Mouse (Mus musculus) cerebellum, adult 9-11 months (tissue): ENCODE measurements around the gene Rpp40.
A peak's percentile ranks its signal among the peaks of the same experiment; 100 is the strongest.

Experiments
- DNase-seq: peaks from one replicate; pipeline ENCODE4 v3.0.0; 2022

Rpp40 gene

DNA sequence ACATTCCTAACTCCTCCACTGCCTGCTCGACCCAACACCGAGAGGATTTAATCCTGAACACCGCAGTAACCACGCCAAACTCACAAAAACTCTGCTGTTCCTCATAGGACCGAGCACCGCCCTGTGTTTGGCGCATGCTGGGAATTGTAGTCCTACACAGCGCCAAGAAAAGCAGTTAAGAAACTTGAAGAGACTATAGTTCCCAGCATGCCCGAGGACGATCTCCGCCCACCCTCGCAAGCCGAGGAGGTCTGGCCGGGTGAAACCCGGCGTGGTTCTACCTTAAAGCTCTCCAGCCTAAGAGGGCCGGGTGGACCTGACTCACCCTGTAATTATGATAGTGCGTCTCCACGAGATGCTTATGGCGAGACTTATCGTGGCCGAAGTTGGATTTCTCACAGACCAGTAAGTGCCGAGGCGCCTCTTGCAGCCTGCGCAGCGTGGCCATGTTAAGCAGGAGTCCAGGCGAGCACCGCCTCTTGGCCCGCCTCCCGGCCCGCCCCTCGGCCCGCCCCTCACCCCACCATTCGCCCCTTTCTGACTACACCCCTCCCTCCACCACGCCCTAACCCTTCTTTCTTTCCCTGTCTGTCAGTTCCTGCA, at the start of gene Rpp40:
Rpp40 (minus strand) TSS at position 481 of the 603 bp plus-strand sequence.
- peak; percentile 92 for DNase-seq

DNA sequence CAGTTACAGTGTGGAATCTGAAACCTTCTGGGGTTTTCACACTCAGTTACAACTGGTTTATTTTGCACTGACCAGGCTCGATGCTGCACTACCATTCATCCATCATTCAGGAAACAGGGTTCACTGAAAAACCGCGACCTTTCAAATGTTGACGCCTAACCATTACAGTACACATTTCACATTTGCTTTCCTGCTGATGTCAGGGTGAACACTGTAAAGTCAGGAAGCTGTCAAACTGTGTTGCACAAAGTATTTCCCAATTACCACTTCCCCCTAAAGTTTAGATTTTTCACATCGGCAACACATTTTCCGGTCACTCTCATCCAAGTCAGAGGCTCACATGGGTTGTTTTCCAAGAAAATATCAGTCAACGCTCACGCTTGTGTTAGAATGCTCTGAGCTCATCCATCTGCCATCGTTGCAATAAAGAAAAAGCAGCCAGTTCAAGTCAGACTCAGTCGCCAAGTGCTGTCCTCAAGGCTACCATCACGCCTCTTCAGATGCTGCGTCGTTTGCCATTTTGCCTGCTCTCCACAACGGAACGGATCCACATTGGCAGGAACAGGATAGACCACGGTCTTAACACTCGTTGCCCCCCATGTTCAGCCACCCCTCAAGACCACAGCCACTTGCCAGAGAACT, 43.8 kb upstream of the Rpp40 start:
- DNase-seq: no peak

DNA sequence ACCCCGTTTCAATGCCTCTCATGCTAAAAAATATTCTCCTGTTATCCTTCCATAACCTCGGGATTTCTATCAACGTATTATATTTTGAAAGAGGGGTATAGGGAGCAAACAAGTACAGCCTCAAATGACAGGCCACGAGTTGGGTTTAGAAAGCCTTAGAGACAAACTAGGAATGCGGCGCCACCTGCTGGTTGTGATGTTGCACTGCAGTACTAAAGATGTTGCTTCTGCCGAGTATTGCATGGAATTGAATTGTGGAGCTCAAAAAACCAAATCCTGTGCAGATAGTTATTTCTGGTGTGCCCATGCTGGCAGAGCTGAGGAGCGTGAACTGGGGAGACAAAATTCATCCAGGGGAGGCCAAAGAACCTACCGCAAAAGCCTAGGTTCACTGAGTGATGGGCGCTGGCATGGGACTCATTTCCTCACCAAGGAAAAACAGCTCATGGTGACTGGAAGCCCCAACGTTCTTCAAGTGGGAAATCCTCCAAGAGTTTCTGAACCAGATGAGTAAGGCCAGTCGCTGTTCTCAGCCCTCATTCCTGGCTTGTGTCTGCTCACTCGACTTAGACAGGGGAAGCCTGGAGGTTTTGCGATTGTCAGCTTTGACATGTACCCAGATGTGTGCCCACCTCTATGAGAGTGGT, 41.3 kb upstream of the Rpp40 start:
- DNase-seq: peak; percentile 58

GRCm38 (mm10) chr13:35946659-35947353, 40.6 kb upstream of the Rpp40 start:
- no peak for DNase-seq

DNA sequence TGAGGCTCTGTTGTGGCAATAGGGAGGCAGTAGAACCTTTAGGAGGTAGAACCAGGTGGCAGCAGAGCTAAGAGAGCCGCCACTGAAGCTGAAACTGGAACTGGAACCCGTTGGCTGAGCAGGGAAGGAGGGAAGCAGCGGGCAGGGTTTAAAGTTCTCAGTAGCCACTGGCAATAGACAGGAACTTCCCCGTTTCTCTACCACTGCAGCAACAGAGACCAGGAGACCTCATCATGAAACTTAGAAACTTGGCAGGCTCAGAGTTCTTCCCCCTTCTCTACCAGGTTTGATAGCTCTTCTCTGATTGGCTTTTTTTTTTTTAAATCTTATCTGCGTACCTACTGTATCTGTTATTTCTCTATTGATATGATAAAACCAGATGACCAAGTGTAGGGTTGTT, 34.8 kb upstream of the Rpp40 start:
- DNase-seq: no peak

DNA sequence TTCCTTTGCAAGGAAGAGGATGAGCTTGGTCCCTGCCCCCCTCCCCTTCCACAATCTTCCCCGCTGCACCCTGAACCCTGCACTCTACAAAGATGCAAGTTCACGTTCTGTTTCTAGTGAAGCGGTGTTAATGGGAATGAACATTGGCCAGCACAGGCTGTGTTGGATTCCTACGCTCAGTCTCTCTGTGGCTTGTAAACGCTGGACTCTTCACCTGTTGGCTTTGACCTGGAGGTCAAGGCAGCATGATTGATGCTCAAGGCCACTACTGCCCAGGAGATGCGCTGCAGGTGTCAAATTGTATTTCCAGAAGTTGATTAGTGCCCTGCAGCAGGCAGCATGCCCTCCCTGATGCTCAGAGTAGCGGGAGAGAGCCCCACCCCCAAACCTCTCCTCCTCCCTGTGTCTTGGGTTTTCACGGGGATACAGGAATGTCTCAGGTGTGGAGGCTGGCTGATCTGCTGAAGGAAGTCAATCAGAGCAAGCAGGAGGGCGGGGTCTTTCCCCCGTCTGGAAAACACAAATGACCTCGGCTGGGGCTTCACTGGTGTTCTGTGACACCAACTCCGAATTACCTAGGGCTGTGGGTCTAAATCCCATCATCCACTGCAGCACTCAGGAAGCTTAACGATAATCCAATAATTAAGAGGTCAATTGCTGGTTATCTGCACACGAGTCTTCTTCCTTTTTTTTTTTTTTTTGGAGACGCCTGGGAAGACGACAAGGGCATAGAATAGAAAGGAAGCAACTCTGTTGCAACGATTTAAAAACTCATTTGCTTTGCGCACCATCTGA, 33.9 kb upstream of the Rpp40 start:
- no peak for DNase-seq

- DNase-seq: no peak
These were observed 31.8 kb upstream of the Rpp40 start for GRCm38 (mm10) chr13:35937991-35938390.

GRCm38 (mm10) chr13:35911476-35911875, 5.3 kb upstream of the Rpp40 start:
- no peak for DNase-seq

DNA sequence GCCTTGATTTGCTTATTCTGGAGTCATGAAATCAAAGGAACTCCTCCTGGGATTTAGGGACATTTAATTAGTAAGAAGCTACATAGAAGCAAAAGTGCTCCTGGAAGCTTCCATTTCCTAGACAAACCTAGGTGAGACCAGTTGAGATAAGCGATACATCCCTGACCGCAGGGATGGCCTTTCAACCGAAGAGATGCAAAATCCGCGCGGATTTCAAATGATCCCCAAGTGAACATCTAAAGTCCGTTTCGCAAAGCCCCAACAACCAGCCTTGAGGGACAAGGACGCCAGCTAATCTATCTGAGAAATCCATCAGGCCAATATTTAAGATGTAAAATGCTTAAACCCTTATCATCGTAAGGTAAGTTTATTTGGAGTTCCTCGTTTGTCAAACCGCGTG, 781 bp downstream of the Rpp40 start:
- no peak for DNase-seq

- no peak for DNase-seq
These were observed 13.3 kb downstream of the Rpp40 start for GRCm38 (mm10) chr13:35892866-35893265.

DNA sequence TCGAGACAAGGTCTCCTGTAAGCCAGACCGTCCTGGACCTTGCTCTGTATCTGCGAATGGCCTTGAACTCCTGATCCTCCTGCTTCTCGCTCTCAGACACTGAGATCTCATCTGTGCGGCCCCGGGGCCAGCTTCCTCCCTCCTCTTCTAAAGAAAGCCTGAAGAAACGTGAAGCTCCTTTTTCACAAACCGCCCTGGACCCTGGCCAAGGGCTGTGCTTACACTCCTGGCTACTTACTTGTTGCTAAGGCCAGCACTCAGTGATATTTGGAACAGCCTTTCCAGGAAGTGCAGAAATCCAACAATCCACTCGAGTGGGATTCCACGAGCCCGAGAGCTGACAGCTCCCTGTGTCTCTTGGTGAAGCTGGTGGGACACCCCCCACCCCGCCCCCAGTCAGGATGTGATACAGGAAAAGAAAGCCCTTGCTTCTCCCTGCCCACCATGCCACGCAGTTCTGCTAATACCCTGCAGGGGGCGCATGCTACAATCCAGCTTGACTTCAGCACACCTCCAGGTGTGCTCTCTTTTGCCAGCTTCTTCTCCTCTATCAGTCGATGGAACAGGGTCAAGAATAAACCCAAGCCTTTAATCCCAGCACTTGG, 19.9 kb downstream of the Rpp40 start:
- DNase-seq: peak; percentile 22

DNA sequence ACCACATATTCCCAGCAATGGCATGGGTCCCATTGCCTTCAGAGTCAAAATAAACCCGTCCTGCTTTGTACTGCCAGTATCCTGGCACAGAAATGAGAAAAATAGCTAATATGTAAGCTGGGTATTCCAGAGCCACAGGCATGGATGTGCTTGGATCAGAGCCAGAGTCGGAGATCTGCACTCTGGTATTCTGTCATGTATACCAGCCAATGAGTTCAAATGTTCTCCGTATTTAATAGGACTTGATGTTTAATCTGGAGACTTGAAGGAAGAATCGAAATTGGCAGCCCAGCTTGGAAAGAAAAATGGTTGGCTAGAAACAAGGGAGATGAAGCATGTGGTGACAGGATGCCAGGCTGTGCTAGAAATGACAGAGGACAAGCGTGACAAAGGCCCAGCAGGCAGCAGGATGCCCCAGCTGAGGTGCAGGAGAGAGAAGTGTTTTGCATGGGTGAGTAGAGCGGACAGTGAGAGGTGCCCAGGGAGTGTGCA, 25.6 kb downstream of the Rpp40 start:
- DNase-seq: no peak

DNA sequence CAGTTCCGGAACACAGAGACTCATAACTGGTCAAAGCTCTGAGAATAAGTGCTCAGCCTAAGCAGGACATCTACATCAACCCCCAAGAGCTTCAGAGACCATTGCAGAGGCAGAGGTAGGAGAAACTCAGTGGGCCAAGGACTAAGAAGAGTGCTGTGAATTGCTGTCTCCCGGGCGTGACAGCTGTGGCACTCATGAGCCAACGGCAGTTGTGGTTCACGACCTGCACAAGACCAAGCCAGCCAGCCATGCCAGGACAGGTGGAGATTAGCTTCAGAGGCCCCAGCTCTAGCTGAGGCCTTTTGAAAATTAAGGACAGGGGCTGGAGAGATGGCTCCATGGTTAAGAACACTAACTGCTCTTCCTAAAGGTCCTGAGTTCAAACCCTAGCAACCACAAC, 26.6 kb downstream of the Rpp40 start:
- DNase-seq: no peak

DNA sequence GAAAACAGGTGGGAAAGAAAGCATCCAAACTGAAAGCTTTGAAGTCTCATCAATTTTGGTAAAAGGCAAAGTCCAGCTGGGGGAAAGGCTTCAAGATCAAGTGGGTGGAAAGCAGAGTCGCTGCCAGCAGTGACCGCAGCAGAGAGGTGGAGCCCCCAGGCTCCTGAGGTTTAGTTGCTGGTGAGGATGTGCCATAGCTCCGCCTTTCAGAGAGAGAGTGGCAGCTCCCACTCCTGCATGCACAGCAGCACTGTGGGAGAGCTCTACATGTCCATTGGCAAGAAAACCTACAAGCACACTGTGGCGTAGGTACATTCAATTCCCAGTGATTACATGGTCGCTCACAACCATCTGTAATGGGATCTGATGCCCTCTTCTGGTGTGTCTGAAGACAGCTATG, 27.1 kb downstream of the Rpp40 start:
- DNase-seq: no peak

DNA sequence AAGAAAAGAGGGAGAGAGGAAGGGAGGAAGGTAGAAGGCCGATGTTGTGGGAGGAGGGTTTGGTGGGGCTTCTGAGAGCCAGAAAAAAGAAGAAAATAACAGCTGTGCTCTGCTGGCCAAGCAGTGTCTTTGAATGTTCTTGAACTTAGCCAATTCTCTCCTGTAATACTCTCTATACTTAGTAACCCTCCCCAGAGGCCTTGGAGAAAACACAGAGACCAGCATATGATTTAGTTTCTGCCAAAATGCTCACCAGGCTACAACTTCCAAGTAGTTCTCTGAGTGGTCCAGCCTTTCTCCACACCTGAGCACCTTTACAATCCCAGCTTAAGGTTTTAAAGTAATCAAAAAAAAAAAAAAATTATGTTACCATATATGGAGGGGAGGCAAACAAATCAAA, 27.9 kb downstream of the Rpp40 start:
- no peak for DNase-seq

DNA sequence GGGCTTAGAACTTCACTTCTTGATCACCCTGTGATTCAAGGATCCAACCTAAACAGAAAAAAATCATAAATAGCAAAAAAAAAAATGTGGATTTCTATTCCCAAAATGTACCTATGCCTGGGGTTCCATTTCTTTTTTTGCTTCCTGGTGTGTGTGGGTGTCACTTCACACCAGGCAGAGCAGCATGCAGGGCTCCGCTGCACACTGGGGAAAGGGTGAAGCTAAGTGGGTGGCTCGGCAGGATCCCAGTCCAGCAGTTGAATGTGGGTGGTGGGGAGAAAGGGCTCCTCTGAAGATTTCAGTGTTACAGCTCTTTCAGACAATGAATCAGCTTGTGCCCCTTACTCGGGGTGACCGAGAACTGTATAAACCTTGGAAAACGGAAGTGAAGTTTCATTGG, 30.8 kb downstream of the Rpp40 start:
- DNase-seq: no peak

GRCm38 (mm10) chr13:35871107-35871506, 35.1 kb downstream of the Rpp40 start:
- no peak for DNase-seq

- DNase-seq: no peak
These were observed 35.5 kb downstream of the Rpp40 start for GRCm38 (mm10) chr13:35870659-35871058.

- peak; percentile 51 for DNase-seq
These were observed 45.2 kb downstream of the Rpp40 start for GRCm38 (mm10) chr13:35860916-35861315.

- DNase-seq: no peak
These were observed 48.7 kb downstream of the Rpp40 start for GRCm38 (mm10) chr13:35857486-35857885.

DNA sequence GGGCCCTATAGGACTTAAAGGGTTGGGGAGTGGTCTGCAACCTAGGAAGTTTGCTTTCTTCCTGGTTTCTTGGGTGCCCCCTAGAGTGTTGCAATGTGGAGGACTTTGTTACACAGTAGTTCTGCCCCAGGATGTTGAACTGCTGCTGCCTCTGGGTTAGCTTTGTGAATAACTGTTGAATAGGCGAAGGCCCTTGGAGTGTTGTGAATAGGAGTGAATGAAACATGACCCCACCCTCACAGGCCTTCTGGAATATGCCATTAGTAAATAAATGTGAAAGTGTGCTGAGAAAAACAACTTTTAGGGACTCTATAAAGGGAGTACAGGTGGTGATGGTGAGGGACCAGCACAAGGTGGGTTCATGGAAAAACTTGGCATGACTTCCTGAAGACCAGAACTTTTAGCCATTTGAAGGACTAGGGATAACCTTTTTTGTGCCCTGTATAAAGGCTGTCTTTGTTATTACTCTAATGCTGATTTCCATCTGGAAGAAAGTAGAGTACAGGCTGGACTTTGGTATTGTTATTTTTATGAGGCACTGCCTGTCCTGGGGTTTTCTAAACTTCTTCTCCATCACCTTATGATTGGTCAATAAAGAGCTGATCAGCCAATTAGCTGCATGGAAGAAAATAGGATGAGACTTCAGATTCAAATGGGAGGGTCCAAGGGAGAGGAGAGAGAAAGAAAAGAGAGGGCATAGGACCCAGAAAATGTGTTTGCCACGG, 53.1 kb downstream of the Rpp40 start:
- no peak for DNase-seq

DNA sequence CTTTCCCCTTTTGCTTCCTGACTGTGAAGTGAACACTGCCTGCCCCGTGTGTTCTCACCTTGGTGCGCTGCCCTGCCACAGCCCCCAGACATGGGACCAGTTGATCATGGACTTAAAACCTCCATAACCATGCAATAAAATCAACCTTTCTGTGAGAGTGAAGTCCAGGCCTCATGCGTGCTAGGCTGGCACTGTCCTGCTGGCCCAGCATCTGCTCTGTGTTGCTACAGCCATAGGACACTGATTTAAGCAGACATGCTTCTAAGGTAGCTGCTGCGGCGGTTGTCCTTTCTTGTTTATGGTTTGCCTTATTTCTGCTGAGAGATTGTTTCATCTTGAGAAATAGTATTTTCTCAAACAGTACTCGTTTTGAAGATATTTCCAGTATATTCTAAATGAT, 54.6 kb downstream of the Rpp40 start:
- DNase-seq: peak; percentile 40
